Mouse (Mus musculus) neural tube, embryonic 10.5 days (tissue): ENCODE data around the gene Fgfr2.

Experiments used
- DNase-seq: peaks from one replicate; pipeline ENCODE4 v3.0.0-alpha.2; 2017; ENCODE audit warnings: low spot score; ENCODE audit errors: extremely low spot score

Fgfr2 gene

DNA sequence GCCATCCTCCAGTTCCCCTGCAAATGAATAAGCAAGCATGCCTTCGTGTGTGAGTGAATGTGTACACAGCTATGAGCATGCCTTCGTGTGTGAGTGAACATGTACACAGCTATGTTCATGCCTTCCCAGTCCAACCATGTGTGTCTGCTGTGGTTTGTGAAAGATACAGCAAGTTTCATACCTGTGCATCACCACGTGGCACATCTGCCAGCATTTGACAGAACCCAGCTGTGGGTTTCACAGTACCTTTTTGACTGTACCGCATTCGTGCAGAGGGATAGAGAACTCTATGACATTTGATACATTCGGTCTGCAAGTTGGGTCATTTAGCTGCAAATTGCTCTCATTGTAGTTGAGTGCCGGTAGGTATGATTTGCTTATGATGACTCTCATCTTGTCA, 1808.7 kb downstream of the Fgfr2 start:
- DNase-seq, result no peak

DNA sequence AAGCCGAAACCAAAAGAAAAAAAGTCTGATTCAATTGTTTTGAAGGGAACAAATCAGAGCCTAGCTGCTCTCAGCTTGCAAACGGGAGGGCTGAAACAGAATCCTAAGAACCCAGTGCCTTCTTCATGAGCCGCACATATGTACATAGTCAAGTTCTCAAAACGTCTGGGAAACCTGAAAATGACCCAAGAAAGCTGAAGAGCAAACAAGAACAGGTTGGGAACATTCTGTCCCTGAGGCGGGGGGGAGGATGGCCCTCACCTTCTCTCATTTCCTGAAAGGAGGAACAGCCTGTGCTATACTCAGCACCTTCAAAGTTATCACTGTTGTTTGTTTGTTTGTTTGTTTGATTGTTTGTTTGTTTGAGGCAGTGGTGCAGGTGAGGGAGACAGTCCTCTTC, 1816.4 kb downstream of the Fgfr2 start:
- DNase-seq, result no peak

DNA sequence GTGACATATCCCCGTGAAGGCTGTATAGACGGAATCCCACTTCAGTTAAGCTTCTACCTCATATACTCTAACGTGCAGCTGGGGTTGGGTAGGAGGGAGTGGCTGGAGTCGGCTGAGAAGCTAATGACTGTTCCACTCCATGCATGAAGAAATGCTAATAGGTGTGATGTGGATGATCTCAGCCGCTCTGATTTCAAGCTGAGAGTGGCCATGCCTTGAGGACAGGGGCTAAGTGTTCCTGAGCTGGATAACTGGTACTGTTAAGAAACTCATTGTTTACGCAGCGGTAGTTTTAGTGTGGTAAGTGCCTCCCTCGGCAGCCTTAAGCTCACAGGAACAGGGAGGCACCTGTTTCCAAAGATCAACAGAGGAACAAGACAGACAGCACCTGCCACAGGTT, 1819.8 kb downstream of the Fgfr2 start:
- DNase-seq, result no peak

DNA sequence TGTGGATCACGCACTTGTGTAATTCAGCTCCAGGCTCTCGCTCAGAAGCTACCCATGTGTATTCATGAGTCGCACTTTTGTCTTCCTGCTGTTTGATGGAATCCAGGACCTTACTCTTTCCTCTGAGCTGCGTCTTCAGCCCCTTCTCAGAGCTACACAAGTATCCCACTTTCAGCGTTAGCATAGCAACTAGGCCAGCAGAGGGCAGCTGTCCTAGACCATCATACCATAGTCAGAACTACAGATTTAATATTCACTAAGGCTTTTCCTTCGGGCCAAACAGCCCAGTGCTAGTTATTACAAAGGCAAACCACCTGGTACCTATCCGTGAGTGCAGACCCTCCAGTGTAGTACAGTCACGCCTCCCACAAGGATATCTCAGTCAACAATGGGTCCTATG, 1826.0 kb downstream of the Fgfr2 start:
- no peak for DNase-seq

DNA sequence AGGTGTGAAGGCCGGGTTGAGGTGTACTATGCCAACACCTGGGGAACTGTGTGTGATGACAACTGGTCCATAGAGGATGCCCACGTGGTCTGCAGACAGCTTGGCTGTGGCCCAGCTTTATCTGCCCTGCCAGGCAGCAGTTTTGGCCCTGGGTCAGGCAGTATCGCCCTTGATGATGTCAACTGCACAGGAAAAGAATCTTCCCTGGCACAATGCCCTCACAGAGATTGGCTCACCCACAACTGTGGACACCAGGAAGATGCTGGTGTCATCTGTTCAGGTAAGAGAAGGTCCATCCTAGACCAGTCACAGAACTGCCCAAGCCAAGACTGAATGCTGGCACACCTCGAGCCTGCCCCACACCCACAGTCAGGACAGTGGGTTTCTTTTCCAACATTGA, 1857.3 kb downstream of the Fgfr2 start:
- no peak for DNase-seq

DNA sequence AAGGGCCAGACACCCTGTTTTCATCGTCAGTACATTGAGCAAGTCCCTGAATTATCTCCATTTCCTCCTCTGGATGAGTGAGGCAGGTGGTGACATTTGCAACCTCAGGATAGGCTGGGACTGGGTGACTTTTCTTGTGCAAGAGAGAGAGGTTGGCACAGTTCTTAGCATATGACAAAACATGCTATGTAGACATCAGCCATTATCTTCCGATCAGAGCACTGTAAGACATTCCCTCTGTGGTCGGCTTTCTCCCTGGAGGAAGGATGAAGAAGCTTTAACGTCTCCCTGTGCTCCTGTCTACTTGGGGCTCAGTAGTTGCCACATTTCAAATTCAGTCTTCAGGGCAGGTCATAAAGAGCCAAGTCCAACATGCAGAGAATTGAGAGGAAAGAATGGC, 1858.9 kb downstream of the Fgfr2 start:
- DNase-seq, result no peak

DNA sequence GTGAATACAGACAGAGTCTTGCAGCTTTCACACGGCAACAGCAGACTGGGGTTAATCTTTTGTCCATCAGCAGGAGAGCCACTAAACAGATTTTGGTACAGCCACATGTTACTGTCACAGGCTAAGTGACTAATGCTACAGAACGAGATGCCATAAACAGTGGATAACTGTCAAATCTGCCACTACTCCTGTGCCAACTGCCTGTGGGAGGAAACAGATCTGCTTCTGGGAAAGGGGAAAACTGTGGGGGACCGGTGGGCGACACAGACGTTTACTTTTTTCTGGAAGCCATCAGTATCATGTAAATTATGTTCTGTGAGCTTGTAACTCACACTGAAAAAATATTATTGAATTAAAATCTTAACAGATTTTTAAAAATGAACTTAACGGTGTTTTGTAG, 1862.2 kb downstream of the Fgfr2 start:
- no peak for DNase-seq

DNA sequence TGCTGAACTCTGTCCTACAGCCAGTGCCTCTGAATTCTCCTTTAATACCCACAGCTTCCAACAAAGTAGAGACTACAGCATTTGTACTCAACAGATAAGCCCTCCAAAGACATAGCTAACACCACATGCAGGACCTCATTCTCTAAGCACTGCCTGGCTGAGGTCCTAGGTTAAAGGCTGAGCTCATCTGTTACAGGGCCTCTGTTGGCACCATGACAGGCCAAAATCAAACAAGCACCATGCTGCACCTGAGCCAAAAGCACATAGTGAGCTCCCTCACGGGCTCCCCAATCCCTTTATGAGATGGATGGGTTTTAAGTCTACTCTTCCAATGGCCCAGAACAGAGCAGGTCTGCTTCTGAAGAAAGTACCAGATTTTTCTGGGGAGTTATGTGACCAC, 1865.8 kb downstream of the Fgfr2 start:
- no peak for DNase-seq

DNA sequence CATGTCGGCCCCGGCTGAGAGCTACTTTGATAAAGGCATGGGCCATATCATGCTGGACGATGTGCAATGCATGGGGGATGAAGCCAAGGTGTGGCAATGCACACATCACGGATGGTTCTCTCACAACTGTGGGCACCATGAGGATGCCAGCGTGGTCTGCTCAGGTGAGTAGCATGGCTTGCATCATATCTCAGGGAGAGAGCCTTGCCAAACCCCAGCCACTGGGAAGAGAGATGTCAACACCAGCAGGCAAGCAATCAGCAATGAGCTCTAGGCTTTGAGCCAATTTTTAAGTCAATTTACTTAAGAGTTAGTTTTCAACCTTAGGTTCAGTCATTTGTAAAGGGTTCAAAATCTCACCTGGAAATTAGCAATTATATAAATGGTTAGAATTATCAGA, 1866.3 kb downstream of the Fgfr2 start:
- DNase-seq, result no peak

DNA sequence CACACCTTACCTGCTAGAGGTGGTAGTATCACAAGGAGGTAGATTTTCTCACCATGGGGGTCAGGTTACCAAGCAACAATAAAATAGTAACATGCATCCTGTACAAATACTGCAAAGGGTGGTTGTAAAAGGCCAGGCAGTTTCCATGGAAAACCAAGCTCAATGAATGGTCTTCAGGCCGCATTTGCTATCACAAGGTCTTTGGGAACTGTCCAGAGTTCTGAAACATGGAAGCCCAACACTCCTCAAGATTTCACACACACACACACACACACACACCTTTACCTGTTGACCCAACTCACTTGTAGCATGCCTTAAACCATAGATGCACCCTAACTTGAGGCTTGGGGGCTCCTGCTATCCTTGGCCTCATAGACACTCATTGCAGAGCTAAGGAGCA, 1878.2 kb downstream of the Fgfr2 start:
- DNase-seq, result peak; percentile 12

DNA sequence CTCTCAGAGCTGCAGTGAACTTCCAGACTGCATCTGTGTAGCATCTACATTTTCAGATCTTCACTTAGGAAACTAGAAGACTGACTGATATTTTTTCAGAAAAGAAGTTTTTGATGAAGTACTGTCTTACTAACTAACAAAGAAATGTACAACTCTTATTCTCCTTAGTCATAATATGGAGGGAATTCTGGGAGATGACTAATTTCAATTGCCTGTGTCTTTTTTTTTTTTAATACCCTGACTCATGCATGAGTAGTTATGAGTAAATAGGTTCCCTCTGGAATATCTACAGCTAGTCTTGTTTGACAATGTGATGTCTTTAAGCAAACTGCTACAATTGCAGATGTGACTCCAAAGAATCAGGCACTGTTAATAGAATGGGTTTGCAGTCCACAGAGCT, 1887.1 kb downstream of the Fgfr2 start:
- DNase-seq, result no peak

DNA sequence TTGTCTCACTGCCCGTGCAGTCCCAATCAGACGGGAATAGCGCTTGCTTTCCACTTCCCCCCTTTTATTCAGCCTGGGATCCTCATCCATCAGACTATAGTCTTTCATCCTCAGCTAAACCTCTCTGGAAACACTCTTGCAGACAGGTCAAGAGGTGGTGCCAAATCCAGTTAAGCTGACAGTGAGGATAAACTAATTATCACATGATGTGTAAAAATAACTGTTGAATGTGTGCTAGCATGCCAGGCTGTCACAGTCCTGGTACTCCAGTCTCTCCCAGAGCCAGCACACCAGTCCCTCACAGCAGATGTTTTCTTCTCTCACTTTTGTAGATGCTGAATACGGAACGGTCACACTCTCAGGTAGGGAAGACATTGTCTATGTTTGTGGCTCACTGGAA, 1900.1 kb downstream of the Fgfr2 start:
- no peak for DNase-seq

DNA sequence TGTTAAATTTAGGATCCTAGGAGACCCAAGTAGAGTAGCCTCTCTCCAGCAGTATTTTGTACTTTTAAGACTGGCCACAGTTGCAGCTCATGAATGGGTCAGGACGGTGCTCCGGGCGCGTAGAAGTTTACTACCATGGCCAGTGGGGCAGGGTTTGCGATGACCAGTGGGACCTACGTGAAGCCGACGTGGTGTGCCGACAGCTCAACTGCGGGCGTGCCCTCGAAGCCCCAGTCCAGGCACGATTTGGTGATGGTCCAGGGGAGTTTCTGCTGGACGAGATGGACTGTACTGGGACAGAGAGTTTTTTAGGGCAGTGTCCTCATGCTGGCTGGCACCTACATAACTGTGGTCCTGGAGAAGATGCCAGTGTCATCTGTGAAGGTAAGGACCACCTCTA, 1935.2 kb downstream of the Fgfr2 start:
- DNase-seq, result no peak

DNA sequence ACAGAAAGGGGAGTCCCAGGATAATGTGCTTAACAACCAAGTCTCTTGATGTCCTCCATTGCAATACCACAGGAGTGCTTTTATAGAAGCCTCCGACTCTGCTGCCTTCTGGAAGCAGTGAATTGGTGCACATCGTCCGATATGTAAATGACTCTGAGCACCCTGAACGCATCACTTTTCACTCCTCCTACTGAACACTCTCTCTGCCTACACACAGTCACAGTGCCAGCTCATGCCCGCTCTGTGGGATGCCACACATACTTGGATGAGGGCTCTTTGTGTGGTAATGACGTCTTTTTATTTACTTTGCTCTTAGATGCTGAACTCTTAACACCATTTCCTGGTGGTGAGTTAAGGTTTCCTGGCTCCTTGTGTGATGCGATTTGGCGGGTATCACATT, 1936.1 kb downstream of the Fgfr2 start:
- DNase-seq, result no peak

DNA sequence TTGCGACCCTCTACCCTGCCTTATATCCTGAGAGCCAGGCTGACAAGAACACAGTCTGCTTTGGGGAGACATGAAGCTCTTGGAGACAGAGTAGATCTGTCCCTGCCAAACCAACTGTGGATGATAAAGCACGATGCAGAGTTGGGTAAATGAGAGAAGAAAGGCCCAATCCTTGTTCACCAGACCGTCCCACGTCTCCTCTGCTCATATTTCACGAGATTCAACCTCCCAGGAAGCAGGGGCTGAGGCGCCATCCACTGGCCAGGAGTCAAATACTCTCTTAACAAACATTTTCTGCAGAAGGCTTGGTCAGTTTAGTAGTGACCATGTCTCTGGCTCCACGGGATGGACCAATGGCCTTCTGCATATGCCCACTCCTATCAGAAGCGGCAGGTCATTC, 1938.8 kb downstream of the Fgfr2 start:
- DNase-seq, result no peak

DNA sequence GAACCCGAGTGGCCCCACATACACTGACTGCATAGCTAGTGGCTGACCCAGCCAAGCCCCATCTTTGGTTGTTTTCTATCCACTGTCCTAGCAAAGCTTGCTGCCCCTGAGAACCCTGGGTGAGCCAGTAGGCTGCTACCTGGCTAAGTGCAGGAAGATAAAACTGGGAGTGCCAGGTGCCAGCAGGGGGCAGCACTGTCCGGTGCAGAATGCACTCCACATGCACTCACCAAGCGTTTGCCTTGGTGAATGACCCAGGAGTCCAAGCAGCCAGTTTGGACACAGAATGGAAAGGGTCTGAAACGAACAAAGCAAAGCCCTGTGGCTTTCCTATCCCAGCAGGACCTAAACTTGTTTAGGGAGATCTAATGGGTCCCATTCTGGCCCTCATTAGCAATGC, 1940.5 kb downstream of the Fgfr2 start:
- peak; percentile 41 for DNase-seq

DNA sequence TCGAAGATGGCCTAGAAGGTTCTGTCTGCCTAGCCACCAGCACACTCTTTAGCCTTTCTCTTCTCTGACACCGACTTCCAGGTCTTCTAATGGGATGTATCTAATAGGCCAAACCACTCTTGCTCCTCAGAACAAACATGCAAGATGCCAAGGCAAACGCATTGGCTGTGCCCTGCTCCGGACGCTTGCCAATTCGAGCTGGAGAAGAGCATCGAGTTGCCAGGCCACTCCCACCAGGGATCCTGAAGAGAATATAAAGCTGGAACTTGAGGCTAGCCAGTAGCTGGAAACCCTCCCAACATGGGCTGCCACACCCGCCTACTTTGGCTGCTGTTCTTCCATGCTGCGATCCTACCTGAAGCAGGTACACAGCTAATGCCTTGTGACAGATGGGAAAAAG, 1949.0 kb downstream of the Fgfr2 start, which contains the start of gene 5430419D17Rik:
5430419D17Rik (plus strand) TSS at position 282 of the 400 bp plus-strand sequence.
- no peak for DNase-seq

DNA sequence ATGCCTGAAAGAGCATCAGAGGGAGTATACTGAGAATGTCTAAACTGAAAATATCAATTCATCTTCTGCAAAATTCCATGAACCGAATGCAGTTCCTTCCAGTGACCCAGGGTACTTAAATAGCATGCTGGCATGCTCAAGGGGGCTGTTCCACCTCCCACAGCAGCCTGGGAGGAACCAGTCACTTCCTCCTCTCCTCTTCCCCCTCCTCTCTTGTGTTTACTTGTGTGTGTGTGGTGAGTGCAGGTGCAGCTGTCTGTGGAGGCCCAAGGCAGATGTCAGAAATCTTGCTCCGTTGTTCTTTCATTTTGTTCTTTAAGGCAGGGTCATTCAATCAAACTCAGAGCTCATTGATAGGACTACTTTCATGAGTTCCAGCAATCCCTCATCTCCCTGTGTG, 1954.1 kb downstream of the Fgfr2 start:
- no peak for DNase-seq

DNA sequence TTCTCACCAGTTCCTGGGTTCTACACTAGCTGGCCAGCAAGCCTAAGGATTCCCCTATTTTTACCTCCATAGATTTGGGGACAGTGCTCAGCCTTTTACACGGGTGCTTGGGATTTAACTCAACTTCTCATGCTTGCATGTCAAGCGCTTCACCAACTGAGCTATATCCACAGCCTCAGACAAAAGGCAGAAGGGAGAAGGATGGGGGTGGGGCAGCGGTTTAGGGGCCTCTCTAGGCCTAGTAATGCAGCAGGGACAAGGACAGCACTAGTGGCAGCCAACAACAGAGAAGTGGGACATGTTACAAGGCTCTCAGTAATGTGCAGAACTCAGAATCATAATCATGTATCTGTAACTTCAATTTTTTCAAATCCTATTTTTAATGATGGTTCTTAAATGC, 1955.4 kb downstream of the Fgfr2 start:
- DNase-seq, result no peak

DNA sequence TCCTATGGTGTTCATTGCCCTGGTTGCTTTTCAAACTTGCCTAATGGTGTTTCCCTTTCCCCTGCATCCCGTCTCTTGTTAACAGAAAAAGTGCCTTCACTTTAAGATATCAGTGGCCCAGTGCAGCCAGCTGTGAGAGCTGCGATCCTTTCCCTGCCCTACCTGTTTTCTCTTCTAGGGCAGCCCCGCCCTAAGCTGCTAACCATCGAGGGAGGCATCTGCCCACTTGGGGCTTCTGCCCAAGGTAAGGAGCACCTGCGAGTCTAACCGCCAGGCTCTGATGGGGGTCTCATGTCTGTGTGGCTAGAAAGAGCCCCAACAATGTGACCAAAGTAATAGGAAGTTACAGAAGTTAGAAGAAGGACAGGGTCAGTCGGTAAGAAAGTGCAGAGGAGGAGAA, 1960.9 kb downstream of the Fgfr2 start:
- no peak for DNase-seq

DNA sequence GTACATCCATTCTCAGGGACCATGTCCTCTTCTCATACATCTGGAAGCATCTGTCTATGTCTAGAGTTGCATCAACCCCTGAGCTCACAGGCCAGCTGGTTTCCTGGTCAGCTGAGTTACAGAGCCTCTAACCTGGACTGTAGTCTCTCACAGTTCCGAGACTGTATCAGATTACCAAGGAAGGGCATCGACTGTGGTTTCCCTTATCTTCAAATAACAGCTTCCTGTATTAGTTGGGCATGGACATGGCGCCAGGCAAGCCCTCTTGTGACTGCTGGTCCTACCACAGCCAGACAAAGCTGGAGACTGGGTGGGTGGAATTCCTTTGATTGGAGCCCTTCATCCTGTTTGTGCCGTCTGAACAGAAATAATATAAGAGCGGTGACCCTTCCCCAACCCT, 1970.1 kb downstream of the Fgfr2 start:
- no peak for DNase-seq

DNA sequence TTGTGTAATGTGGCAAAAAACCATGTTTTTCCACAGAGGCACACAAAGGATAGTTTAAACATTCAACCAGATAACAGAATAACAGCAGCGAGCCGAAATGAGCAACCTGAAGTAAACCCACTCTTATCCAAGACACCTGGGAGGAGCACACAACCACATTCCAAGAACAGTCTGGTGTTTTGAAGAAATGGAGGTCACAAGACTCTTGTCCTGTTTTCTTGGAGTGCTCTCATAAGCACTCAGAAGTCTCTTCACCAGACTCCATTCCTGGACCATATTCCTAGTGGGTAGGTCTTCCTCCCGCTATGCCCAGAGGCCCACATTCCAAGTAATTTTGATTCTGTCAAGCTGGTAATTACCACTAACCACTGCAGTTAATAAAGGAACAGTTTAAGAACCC, 1973.0 kb downstream of the Fgfr2 start:
- DNase-seq, result no peak

DNA sequence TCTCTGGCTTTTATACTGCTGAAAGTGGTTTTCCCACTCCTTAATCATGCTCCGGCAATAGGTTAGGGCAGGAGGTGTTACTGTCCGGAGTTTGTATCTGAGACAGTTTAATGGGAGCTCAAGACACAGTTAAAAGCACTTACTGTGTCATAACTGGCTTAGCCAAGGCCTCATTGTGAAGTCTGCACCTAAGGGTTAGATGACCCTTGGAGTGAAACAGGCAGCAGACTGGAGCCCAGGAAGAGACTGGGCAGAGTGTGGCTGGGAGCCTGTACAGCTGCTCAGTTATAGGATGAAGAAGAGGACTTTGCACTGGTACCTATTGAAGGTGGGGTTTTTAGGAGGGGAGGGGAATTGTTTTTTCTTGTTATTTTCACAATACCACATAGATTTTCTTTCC, 1976.9 kb downstream of the Fgfr2 start, which contains the start of gene 4933402N03Rik:
4933402N03Rik (minus strand) TSS at position 101 of the 400 bp plus-strand sequence.
- peak; percentile 3 for DNase-seq

DNA sequence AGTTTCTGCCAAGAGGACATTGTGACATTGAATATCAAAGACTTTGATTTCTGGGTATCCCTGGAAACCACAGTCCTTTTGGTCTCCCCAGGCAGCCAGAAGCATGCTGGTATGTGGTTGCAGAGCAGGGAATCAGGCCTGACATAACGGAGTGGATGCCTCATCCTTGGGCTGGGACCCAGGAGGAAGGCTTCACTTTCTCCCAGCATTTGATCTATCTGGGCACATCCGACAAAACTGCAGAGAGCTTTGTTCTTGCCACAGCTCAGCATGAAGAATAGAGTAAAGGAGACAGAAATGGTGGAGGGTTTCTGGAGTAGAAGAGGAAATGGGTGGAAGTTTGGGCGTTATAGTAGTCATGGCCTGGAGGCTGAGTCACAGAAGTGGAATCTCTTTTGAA, 1990.0 kb downstream of the Fgfr2 start:
- no peak for DNase-seq
